Mouse (Mus musculus): ENCODE data around the gene Rnf39.
"Not testable (repeated sequence)": the region's sequence is repeated elsewhere in the genome, so short reads cannot be mapped to it uniquely, and the experiment has no call there.

The Rnf39 gene

GRCm38 (mm10) chr17:36989437-36989836 is 46.7 kb downstream of the Rnf39 start, which contains the start of gene H2-M5:
Gene H2-M5, minus strand, starts transcription at chr17:36989537.
- DNase-seq = no peak

DNA sequence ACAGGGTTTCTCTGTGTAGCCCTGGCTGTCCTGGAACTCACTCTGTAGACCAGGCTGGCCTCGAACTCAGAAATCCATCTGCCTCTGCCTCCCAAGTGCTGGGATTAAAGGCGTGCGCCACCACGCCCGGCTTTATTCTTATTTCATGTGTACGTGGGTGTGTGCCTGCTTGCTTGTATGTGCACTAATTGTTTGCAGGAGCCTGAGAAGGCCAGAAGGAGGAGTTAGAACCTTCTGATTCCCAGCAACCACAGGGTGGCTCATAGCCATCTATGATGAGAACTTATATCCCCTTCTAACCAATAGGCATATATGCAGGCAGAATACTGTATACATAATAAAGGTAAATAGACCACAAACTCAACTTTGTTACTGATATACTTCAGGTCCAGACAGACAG is 47.9 kb downstream of the Rnf39 start:
- DNase-seq = not testable (repeated sequence)

DNA sequence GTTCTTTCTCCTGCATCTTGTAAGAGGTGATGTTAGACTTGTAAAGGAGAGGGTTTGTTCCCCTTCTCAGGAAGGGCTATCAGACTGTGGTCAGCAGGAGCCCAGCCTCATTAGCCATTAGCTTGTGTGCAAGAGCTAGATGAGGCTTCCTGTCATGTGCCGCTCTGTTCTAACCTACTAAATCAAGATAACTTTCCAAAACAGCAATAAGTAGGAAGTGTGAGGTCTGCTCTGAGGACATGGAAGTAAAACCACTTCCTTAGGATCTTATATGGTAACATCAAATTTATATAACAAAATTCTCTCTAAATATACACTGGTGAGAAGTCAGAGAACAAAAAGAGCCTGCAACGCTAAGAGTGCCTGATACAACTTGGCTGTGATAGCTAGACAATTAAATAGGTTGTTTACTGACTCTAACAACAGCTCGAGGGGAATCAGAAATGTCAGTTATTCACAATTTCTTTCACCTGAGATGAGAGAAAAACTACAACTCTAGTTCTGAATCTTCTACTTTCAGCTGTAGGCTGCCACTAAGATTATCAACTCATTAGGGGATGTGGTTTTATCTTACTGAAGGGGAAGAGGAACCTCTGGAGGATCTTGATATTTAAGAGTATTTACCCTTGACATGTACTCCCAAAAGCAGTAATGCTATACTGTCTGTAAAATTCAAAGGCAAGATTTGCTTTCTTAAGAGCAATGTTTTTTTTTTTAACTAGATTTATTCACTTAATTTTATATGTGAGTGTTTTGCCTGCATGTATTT is 49.8 kb downstream of the Rnf39 start:
- no peak for DNase-seq

DNA sequence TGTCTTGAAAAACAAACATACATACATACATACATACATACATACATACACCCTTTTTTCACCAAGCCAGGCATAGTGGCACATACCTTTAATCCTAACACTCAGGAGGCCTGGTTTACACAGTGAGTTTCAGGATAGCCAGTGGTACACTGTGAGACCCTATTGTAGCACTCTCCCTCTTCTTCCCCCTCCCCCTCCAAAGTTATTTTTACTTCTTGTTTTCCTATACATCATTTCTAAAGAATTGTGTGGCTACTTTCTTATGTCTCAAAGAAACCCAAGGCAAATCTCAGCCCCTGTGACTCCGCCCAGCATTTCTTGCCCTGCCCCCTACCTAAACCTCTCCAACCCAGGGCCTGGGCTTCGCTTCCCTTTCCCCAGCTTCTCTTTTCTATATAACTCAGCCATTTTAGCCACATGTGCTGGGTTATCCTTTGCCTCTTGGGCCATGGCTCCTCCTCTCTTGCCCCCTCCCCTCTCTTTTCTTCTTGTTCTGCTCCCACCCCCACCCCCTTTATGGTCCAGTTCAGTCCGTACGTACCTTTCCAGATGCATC is 51.1 kb downstream of the Rnf39 start:
- DNase-seq = no peak

DNA sequence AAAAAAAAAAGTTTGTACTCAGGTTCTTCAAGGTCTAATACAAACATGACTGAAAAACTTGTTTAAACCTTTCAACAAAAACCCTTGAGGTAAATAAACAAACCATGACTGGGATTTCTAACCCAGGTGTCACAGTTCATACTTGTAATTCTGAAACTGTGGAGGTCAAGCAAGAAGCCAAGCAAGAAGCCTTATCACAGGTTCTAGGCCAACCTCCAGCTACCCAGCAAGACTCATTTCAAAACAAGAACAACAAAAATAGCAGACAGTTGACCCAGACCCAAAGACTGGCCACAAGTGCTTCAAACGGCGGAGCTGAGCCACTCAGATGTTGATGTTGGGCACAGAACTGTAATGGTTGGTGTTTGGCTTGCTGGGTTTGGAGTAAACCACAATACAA is 51.8 kb downstream of the Rnf39 start:
- DNase-seq = no peak

GRCm38 (mm10) chr17:36995448-36995847 is 52.7 kb downstream of the Rnf39 start:
- DNase-seq = no peak

DNA sequence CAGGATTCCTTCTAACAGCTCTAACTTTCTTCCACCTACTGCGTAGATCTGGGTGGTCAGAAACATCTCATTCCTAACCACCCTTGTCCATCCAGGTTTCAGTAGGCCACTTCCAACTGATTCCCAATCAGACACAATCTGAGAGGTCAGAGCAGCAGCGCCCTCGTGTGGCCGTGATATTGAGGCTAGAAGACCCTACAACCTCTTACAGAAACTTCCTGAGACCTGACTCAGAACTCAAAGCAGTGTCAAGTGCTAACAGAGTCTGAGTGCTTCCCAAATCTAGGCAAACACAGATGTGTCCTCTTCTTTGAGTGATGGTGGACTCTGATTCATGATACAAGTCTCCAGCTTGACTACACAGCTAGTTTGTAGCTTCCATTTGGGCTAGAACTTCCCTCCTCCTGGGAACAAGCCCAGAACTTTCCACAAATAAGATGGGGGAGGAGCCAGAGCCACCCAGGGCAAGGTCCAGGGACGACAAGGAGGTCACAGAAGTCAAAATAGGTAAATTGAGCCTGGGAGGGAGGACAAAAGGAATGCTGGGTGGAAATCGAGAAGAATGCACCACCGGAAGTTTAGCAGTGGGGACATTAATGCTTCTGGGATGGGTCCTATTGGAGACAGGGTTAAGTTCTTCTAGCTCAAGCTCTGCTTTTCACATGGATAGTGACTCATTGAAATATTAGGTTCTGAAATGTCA is 54.5 kb downstream of the Rnf39 start:
- DNase-seq = peak; percentile 56
